Mouse (Mus musculus) right cerebral cortex, postnatal 10 days (tissue): ENCODE measurements at regions not wholly inside any gene's neighbourhood (a gene's known extent, or its start where the extent isn't known, plus 50 kb on each side); places are given as distances from the start of the nearest gene placed in this dataset.
"Not testable (repeated sequence)": the region's sequence is repeated elsewhere in the genome, so short reads cannot be mapped to it uniquely, and the experiment has no call there.

Source experiments
- DNase-seq, 2 experiments: peaks; one replicate each; pipeline ENCODE4 v3.0.0; 2021; ENCODE audit warnings: low spot score in 2 of 2

GRCm38 (mm10) chr13:45130516-45131249, 52.2 kb downstream of the Gm9817 start:
- no peak for DNase-seq

GRCm38 (mm10) chr13:45140616-45141015, 62.1 kb downstream of the Gm9817 start:
- no peak for DNase-seq

GRCm38 (mm10) chr13:45145129-45145528, 66.6 kb downstream of the Gm9817 start:
- no peak for DNase-seq

- DNase-seq: no peak
Measured at GRCm38 (mm10) chr13:45156223-45156622, 77.7 kb downstream of the Gm9817 start.

- no peak for DNase-seq
Measured at GRCm38 (mm10) chr13:45156982-45157381, 78.5 kb downstream of the Gm9817 start.

- DNase-seq: no peak
Measured at GRCm38 (mm10) chr13:45160281-45160680, 81.8 kb downstream of the Gm9817 start.

GRCm38 (mm10) chr13:45164001-45164778, 85.7 kb downstream of the Gm9817 start:
- DNase-seq: no peak

- DNase-seq: no peak
Measured at GRCm38 (mm10) chr13:45165159-45165558, 86.7 kb downstream of the Gm9817 start.

- no peak for DNase-seq
Measured at GRCm38 (mm10) chr13:45169716-45170115, 91.2 kb downstream of the Gm9817 start.

- DNase-seq: no peak
Measured at GRCm38 (mm10) chr13:45173139-45173538, 94.6 kb downstream of the Gm9817 start.

- DNase-seq: not testable (repeated sequence)
Measured at GRCm38 (mm10) chr13:45175711-45176205, 97.3 kb downstream of the Gm9817 start.

- DNase-seq: no peak
Measured at GRCm38 (mm10) chr13:45181529-45182230, 103.2 kb downstream of the Gm9817 start.

- DNase-seq: no peak
Measured at GRCm38 (mm10) chr13:45189389-45189788, 110.9 kb downstream of the Gm9817 start.

GRCm38 (mm10) chr13:45190151-45190550, 111.7 kb downstream of the Gm9817 start:
- no peak for DNase-seq

GRCm38 (mm10) chr13:45192079-45192478, 113.6 kb downstream of the Gm9817 start:
- DNase-seq: no peak

GRCm38 (mm10) chr13:45195562-45195961, 117.1 kb downstream of the Gm9817 start:
- no peak for DNase-seq

- no peak for DNase-seq
Measured at GRCm38 (mm10) chr13:45196363-45196762, 117.9 kb downstream of the Gm9817 start.

- peak in 1 of 2 experiments; percentile 56 for DNase-seq
Measured at GRCm38 (mm10) chr13:45200511-45201120, 122.1 kb downstream of the Gm9817 start.

- peak; percentile 74 to 78 for DNase-seq
Measured at GRCm38 (mm10) chr13:45204856-45205255, 126.4 kb downstream of the Gm9817 start.

- DNase-seq: no peak
Measured at GRCm38 (mm10) chr13:45208540-45209197, 130.2 kb downstream of the Gm9817 start.

- no peak for DNase-seq
Measured at GRCm38 (mm10) chr13:45211241-45211640, 132.7 kb downstream of the Gm9817 start.
